Mouse (Mus musculus): ENCODE results near the gene Rere. TPM values are rescaled to one million over a fixed set of nuclear protein-coding genes. Genes with fewer than 3 reads are reported as not detected.

Gene Rere
- total and polyA plus RNA-seq, 3 experiments, result 4.1 to 31.8 TPM; not detected in 1

DNA sequence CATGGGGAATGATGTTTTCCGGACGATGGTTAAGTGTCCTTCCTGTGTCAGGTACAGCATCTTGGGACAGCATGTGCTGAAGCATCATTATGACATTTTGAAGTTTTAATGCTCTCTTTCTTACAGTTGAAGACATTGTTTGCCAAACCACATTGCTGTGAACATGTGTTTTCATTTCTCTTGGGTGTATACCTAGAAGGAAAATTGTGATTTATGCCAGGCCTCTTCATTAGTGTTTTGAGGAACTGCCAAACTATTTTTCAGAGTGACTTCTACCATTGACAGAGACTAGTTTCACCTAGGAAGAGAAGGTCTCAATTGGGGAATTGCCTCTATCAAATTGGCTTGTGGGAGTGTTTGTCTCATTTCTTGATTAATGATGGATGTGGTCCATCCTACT lies 44.6 kb downstream of the Rere start:
- no peak for DNase-seq (ENCODE audit: low read depth, low spot score)

DNA sequence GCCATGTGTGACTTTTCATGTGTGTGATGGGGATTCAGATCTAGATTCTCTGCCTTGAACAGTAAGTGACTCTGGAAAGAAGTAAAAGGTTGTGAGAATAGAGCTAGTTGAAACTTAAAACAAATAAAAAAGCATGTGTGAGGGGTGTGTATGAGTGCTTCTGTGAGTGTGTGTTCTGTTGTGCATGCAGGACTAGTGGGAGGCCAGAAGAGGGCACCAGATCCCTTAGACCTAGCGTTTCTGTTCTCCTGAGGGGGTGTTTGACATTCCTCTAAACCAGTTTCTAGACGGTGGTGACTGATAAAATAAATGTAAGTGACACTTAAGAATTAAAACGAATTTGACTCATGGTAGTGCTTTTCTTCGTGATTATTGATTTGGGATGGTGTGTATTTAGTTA lies 46.0 kb downstream of the Rere start:
- DNase-seq (ENCODE audit: low read depth, low spot score), result peak; percentile 24
- Histone ChIP-seq H3K4me1 (ENCODE audit: control insufficient read depth in 1 of 2, insufficient read depth in 2 of 2, low read length in 2 of 2) (peaks cover 8 to 13% of the 10 kb centered on the region in 2 experiments), H3K9ac (ENCODE audit: control insufficient read depth, low read depth, low read length, poor library complexity, severe bottlenecking) (no peak overlapping the region), H3K27ac (ENCODE audit: control insufficient read depth, low read depth, low read length) (no peak overlapping the region), H3K27me3 (ENCODE audit: control insufficient read depth in 1 of 2, insufficient read depth in 2 of 2, low read length in 2 of 2) (no peaks in the 10 kb centered on the region), H3K79me2 (ENCODE audit: control insufficient read depth, insufficient read depth, low read length, poor library complexity) (peaks cover 2% of the 10 kb centered on the region), H3K9me3 (replicated peaks; ENCODE audit: insufficient read depth, low read length) (no peaks in the 10 kb centered on the region), H3K4me3 (ENCODE audit: control insufficient read depth in 1 of 2, insufficient read depth in 1 of 2, low read depth in 2 of 2, low read length in 2 of 2) (no peak overlapping the region), H3K36me3 (ENCODE audit: control insufficient read depth in 1 of 2, insufficient read depth in 2 of 2, low read length in 2 of 2) (peaks cover 0 to 10% of the 10 kb centered on the region in 2 experiments; a peak in 2 of 4 replicates)
- TF ChIP-seq CTCF (IDR thresholded peaks at IDR 0.05 in 2 of 3, conservative IDR thresholded peaks at IDR 0.05 in 1 of 3; ENCODE audit: control insufficient read depth in 1 of 3, insufficient read depth in 1 of 3, low read depth in 2 of 3, low read length in 3 of 3, poor library complexity in 1 of 3, severe bottlenecking in 1 of 3) (peak; percentile 22 to 41 (median 37); a peak in 4 of 6 replicates), RAD21 (IDR thresholded peaks at IDR 0.05; ENCODE audit: low read depth, low read length) (peak; percentile 15), HCFC1 (IDR thresholded peaks at IDR 0.05; ENCODE audit: low read depth, low read length) (no peak)

More for the DNA sequence above, 44.6 kb downstream of the Rere start:
- peaks cover 8 to 13% of the 10 kb centered on the region in 2 experiments for H3K4me1 ChIP-seq (ENCODE audit: control insufficient read depth in 1 of 2, insufficient read depth in 2 of 2, low read length in 2 of 2)
- no peak for TF ChIP-seq GATA1 (IDR thresholded peaks at IDR 0.05; ENCODE audit: low read depth, low read length)
- TF ChIP-seq TBP (IDR thresholded peaks at IDR 0.05; ENCODE audit: low read depth, low read length), result no peak
- TF ChIP-seq SMC3 (IDR thresholded peaks at IDR 0.05; ENCODE audit: low read depth, low read length), result no peak
- TF ChIP-seq CHD2 (IDR thresholded peaks at IDR 0.05; ENCODE audit: low read length), result no peak
- no peak for TF ChIP-seq POLR2AphosphoS2 (IDR thresholded peaks at IDR 0.05; ENCODE audit: low read length)
- no peak for TF ChIP-seq MEF2A (IDR thresholded peaks at IDR 0.05; ENCODE audit: extremely low read depth, insufficient replicate concordance, low read depth, low read length, poor library complexity, severe bottlenecking)
- TF ChIP-seq TCF12 (IDR thresholded peaks at IDR 0.05; ENCODE audit: low read depth, low read length), result no peak
- no peak for TF ChIP-seq MXI1 (IDR thresholded peaks at IDR 0.05; ENCODE audit: low read depth, low read length)
- no peak for TF ChIP-seq MYC (IDR thresholded peaks at IDR 0.05; ENCODE audit: low read depth, low read length)
- no peak for TF ChIP-seq ZMIZ1 (IDR thresholded peaks at IDR 0.05; ENCODE audit: low read depth, low read length)
- TF ChIP-seq MAX (IDR thresholded peaks at IDR 0.05; ENCODE audit: low read length), result no peak
- TF ChIP-seq BHLHE40 (IDR thresholded peaks at IDR 0.05; ENCODE audit: borderline replicate concordance, low read depth, low read length), result no peak
- no peak for TF ChIP-seq JUND (IDR thresholded peaks at IDR 0.05; ENCODE audit: low read depth, low read length)
- no peak for TF ChIP-seq ZNF384 (IDR thresholded peaks at IDR 0.05; ENCODE audit: low read depth, low read length)
- no peak for TF ChIP-seq EP300 (IDR thresholded peaks at IDR 0.05; ENCODE audit: low read depth in 1 of 2, low read length in 2 of 2)
- no peak for TF ChIP-seq KAT2A (conservative IDR thresholded peaks at IDR 0.05; ENCODE audit: low read depth, low read length)
- no peak for TF ChIP-seq MYB (IDR thresholded peaks at IDR 0.05; ENCODE audit: low read depth, low read length)
- no peak for TF ChIP-seq NELFE (IDR thresholded peaks at IDR 0.05; ENCODE audit: low read depth, low read length)
- H3K27ac ChIP-seq (ENCODE audit: control insufficient read depth, low read depth, low read length), result no peak overlapping the region
- no peaks in the 10 kb centered on the region for H3K9me3 ChIP-seq (replicated peaks; ENCODE audit: insufficient read depth, low read length)
- no peaks in the 10 kb centered on the region for H3K27me3 ChIP-seq (ENCODE audit: control insufficient read depth in 1 of 2, insufficient read depth in 2 of 2, low read length in 2 of 2)
- peaks cover 2% of the 10 kb centered on the region for H3K79me2 ChIP-seq (ENCODE audit: control insufficient read depth, insufficient read depth, low read length, poor library complexity)
- H3K36me3 ChIP-seq (ENCODE audit: control insufficient read depth in 1 of 2, insufficient read depth in 2 of 2, low read length in 2 of 2), result peaks cover 0 to 10% of the 10 kb centered on the region in 2 experiments; a peak in 2 of 4 replicates
- no peak overlapping the region for H3K9ac ChIP-seq (ENCODE audit: control insufficient read depth, low read depth, low read length, poor library complexity, severe bottlenecking)
- H3K4me3 ChIP-seq (ENCODE audit: control insufficient read depth in 1 of 2, insufficient read depth in 1 of 2, low read depth in 2 of 2, low read length in 2 of 2), result no peak overlapping the region

Measured in MEL (cell line).